Mouse (Mus musculus): ENCODE results near the gene Ccdc50.

- TF ChIP-seq CTCF (IDR thresholded peaks at IDR 0.05) = no peak
- TF ChIP-seq EP300 (IDR thresholded peaks at IDR 0.05) = no peak
These were observed 41.1 kb upstream of the Ccdc50 start for GRCm38 (mm10) chr16:27347521-27347920.
